Mouse (Mus musculus) liver, postnatal 0 days (tissue): ENCODE measurements around the gene Trpc7.

Experiments
- CTCF ChIP-seq: sonication (generic); IDR thresholded peaks from 2 replicates; pipeline ENCODE4 v1.5.1; 2016; ENCODE audit warnings: antibody characterized with exemption, low read depth
- EP300 ChIP-seq: IDR thresholded peaks from 2 replicates; pipeline ENCODE4 v1.6.1; 2016; ENCODE audit warnings: antibody characterized with exemption, low read depth, mild to moderate bottlenecking

DNA sequence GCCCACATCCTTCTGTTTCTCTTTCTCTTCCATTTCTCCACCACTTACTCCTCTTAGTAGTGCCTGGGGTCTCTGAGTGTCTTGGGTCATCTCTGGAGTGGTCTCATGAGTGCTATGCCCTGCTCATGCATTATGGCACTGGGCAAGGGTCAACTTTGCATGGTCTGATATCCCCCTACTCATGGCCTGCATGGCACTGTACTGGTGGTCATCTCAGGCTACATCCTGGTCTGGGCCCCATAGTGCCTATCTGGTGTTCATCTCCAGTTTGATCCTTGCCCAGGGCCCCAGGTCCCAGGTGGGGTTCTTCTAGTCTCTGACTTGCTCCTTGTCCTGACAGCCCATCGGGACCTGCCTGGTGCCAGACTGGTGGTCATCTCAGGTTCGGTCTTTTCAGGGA lies 34.6 kb upstream of the Trpc7 start:
- TF ChIP-seq CTCF (no peak), EP300 (no peak)
